Comparison of ENCODE assay signal across 23 mouse cellular contexts in the genomic region with DNA sequence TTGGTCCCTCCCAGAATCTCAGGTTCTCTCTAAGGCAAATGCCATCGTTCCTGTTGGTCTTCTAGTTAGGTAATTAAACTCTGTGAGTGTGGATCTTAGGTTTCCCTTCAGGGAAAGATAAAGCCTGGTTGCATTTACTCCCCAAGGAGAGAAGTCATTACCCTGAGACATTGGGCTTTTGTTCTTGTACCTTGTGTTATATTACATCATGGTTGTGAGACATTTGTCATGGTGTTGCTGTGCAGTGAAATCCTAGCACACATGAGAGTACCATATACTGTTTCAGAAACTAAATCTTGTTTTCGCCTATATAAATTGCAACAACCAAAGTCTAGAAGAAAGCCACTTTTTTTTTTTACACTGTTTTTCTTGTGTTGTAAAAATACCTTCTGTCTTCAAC.
"Had no signal": no experiment of that assay in that cellular context is flagged by ENCODE, and none has a peak within 500 bp of the region (broad histone marks: within the 10 kb centered on the region; RNA-seq: fewer than 3 reads in every experiment).

No protein-coding gene starts in this region.

- H3K27ac ChIP-seq: heart, adult 2 months; heart, embryonic 13.5 days; heart, embryonic 15.5 days; hindbrain, embryonic 15.5 days; limb, embryonic 13.5 days; limb, embryonic 15.5 days; liver, embryonic 12.5 days; liver, embryonic 14.5 days had no signal

- H3K4me1 ChIP-seq: heart, embryonic 13.5 days; heart, embryonic 15.5 days; limb, embryonic 15.5 days; liver, embryonic 12.5 days had no signal

- H3K9me3 ChIP-seq: heart, embryonic 13.5 days; heart, embryonic 15.5 days; hindbrain, embryonic 15.5 days; limb, embryonic 15.5 days; liver, embryonic 12.5 days had no signal

- H3K4me3 ChIP-seq: heart, adult 2 months; heart, embryonic 13.5 days; heart, embryonic 15.5 days; hindbrain, embryonic 15.5 days; limb, embryonic 13.5 days; limb, embryonic 15.5 days; liver, embryonic 12.5 days had no signal

- ATAC-seq: forebrain, postnatal 0 days; intestine, embryonic 16.5 days; liver, embryonic 12.5 days had no signal

- H3K4me2 ChIP-seq: heart, embryonic 11.5 days; heart, embryonic 13.5 days; heart, embryonic 15.5 days; hindbrain, embryonic 15.5 days; limb, embryonic 13.5 days; limb, embryonic 15.5 days; liver, embryonic 12.5 days had no signal

- H3K36me3 ChIP-seq: heart, embryonic 13.5 days; heart, embryonic 15.5 days; hindbrain, embryonic 15.5 days; limb, embryonic 13.5 days; limb, embryonic 15.5 days; liver, embryonic 12.5 days had no signal

- H3K9ac ChIP-seq: forebrain, postnatal 0 days; heart, embryonic 13.5 days; heart, embryonic 15.5 days; hindbrain, embryonic 15.5 days; limb, embryonic 13.5 days; limb, embryonic 15.5 days; liver, embryonic 12.5 days; liver, embryonic 14.5 days had no signal

- DNase-seq: forebrain, postnatal 0 days; gastrocnemius, postnatal 14 days; gastrocnemius, postnatal 36 days; heart, adult 11 months; heart, adult 2 months; heart, postnatal 14 days; heart, postnatal 36 days; kidney, adult 11 months; kidney, adult 2 months; kidney, adult 9 months; kidney, postnatal 14 days; layer of hippocampus, adult 9-11 months; layer of hippocampus, postnatal 36 days; left cerebral cortex, postnatal 4 days had no signal

- H3K27me3 ChIP-seq: heart, embryonic 15.5 days; hindbrain, embryonic 15.5 days; limb, embryonic 13.5 days; limb, embryonic 15.5 days; liver, embryonic 12.5 days had no signal
